Mouse (Mus musculus): ENCODE data around the gene Kcnt2. TPM values are rescaled to one million over a fixed set of nuclear protein-coding genes. Genes with fewer than 3 reads are reported as not detected.

Gene Kcnt2
- polyA plus RNA-seq, 1 experiment from 2014 or later = 1.6 TPM

GRCm38 (mm10) chr1:140548711-140549110 lies 302.8 kb downstream of the Kcnt2 start:
- DNase-seq (ENCODE audit: low spot score) (peak; percentile 57), ATAC-seq (ENCODE audit: low read depth) (no peak; the same call in 1 of the 2 replicates)
- Histone ChIP-seq H3K4me1 (ENCODE audit: control insufficient read depth, insufficient read depth, low read length) (no peaks in the 10 kb centered on the region), H3K4me2 (ENCODE audit: low read depth, low read length) (no peak overlapping the region), H3K36me3 (ENCODE audit: control insufficient read depth, insufficient read depth, low read length) (no peaks in the 10 kb centered on the region), H3K4me3 (ENCODE audit: low read depth, low read length) (no peak overlapping the region), H3K9ac (ENCODE audit: low read depth, low read length) (no peak overlapping the region), H3K27me3 (replicated peaks; ENCODE audit: control insufficient read depth, insufficient read depth, low read length) (no peaks in the 10 kb centered on the region), H3K9me3 (ENCODE audit: control insufficient read depth, low read length) (no peaks in the 10 kb centered on the region), H3K27ac (replicated peaks; ENCODE audit: low read depth, low read length) (no peak overlapping the region)

- H3K9me3 ChIP-seq (ENCODE audit: control insufficient read depth, low read length) = no peaks in the 10 kb centered on the region
- H3K9ac ChIP-seq (ENCODE audit: low read depth, low read length) = no peak overlapping the region
- no peak overlapping the region for H3K4me2 ChIP-seq (ENCODE audit: low read depth, low read length)
- H3K36me3 ChIP-seq (ENCODE audit: control insufficient read depth, insufficient read depth, low read length) = no peaks in the 10 kb centered on the region
- H3K4me3 ChIP-seq (ENCODE audit: low read depth, low read length) = no peak overlapping the region
- ATAC-seq (ENCODE audit: low read depth) = no peak
- DNase-seq (ENCODE audit: low spot score) = no peak
- no peak overlapping the region for H3K27ac ChIP-seq (replicated peaks; ENCODE audit: low read depth, low read length)
- H3K27me3 ChIP-seq (replicated peaks; ENCODE audit: control insufficient read depth, insufficient read depth, low read length) = no peaks in the 10 kb centered on the region
- no peaks in the 10 kb centered on the region for H3K4me1 ChIP-seq (ENCODE audit: control insufficient read depth, insufficient read depth, low read length)
Observed at GRCm38 (mm10) chr1:140560801-140561200, 314.8 kb downstream of the Kcnt2 start.

- 45% methylated on average over 7 of the region's 7 CpGs for WGBS
- Histone ChIP-seq H3K4me3 (ENCODE audit: low read depth, low read length) (no peak overlapping the region), H3K9ac (ENCODE audit: low read depth, low read length) (no peak overlapping the region), H3K27me3 (replicated peaks; ENCODE audit: control insufficient read depth, insufficient read depth, low read length) (no peaks in the 10 kb centered on the region), H3K36me3 (ENCODE audit: control insufficient read depth, insufficient read depth, low read length) (no peaks in the 10 kb centered on the region), H3K4me1 (ENCODE audit: control insufficient read depth, insufficient read depth, low read length) (no peaks in the 10 kb centered on the region), H3K4me2 (ENCODE audit: low read depth, low read length) (no peak overlapping the region), H3K27ac (replicated peaks; ENCODE audit: low read depth, low read length) (no peak overlapping the region), H3K9me3 (ENCODE audit: control insufficient read depth, low read length) (no peaks in the 10 kb centered on the region)
- ATAC-seq (ENCODE audit: low read depth) (no peak), DNase-seq (ENCODE audit: low spot score) (no peak)
Observed at GRCm38 (mm10) chr1:140572141-140572540, 326.2 kb downstream of the Kcnt2 start.

GRCm38 (mm10) chr1:140578607-140579006 lies 332.6 kb downstream of the Kcnt2 start:
- Histone ChIP-seq H3K9me3 (ENCODE audit: control insufficient read depth, low read length) (no peaks in the 10 kb centered on the region), H3K9ac (ENCODE audit: low read depth, low read length) (no peak overlapping the region), H3K36me3 (ENCODE audit: control insufficient read depth, insufficient read depth, low read length) (no peaks in the 10 kb centered on the region), H3K27me3 (replicated peaks; ENCODE audit: control insufficient read depth, insufficient read depth, low read length) (no peaks in the 10 kb centered on the region), H3K4me3 (ENCODE audit: low read depth, low read length) (no peak overlapping the region), H3K27ac (replicated peaks; ENCODE audit: low read depth, low read length) (no peak overlapping the region), H3K4me2 (ENCODE audit: low read depth, low read length) (no peak overlapping the region), H3K4me1 (ENCODE audit: control insufficient read depth, insufficient read depth, low read length) (no peaks in the 10 kb centered on the region)
- ATAC-seq (ENCODE audit: low read depth) (no peak), DNase-seq (ENCODE audit: low spot score) (no peak)
- 83% methylated on average over 3 of the region's 3 CpGs for WGBS

GRCm38 (mm10) chr1:140588302-140588701 lies 342.3 kb downstream of the Kcnt2 start:
- H3K27me3 ChIP-seq (replicated peaks; ENCODE audit: control insufficient read depth, insufficient read depth, low read length) = no peaks in the 10 kb centered on the region
- no peaks in the 10 kb centered on the region for H3K36me3 ChIP-seq (ENCODE audit: control insufficient read depth, insufficient read depth, low read length)
- ATAC-seq (ENCODE audit: low read depth) (no peak), DNase-seq (ENCODE audit: low spot score) (no peak)
- no peak overlapping the region for H3K4me2 ChIP-seq (ENCODE audit: low read depth, low read length)
- no peaks in the 10 kb centered on the region for H3K4me1 ChIP-seq (ENCODE audit: control insufficient read depth, insufficient read depth, low read length)
- no peaks in the 10 kb centered on the region for H3K9me3 ChIP-seq (ENCODE audit: control insufficient read depth, low read length)
- WGBS = 67% methylated on average over 3 of the region's 3 CpGs
- H3K9ac ChIP-seq (ENCODE audit: low read depth, low read length) = no peak overlapping the region
- no peak overlapping the region for H3K27ac ChIP-seq (replicated peaks; ENCODE audit: low read depth, low read length)
- no peak overlapping the region for H3K4me3 ChIP-seq (ENCODE audit: low read depth, low read length)

- H3K27me3 ChIP-seq (replicated peaks; ENCODE audit: control insufficient read depth, insufficient read depth, low read length) = no peaks in the 10 kb centered on the region
- no peak overlapping the region for H3K27ac ChIP-seq (replicated peaks; ENCODE audit: low read depth, low read length)
- H3K4me1 ChIP-seq (ENCODE audit: control insufficient read depth, insufficient read depth, low read length) = no peaks in the 10 kb centered on the region
- H3K9ac ChIP-seq (ENCODE audit: low read depth, low read length) = no peak overlapping the region
- no peak for ATAC-seq (ENCODE audit: low read depth)
- no peak overlapping the region for H3K4me2 ChIP-seq (ENCODE audit: low read depth, low read length)
- WGBS = 84% methylated on average over 4 of the region's 4 CpGs
- no peak overlapping the region for H3K4me3 ChIP-seq (ENCODE audit: low read depth, low read length)
- H3K36me3 ChIP-seq (ENCODE audit: control insufficient read depth, insufficient read depth, low read length) = no peaks in the 10 kb centered on the region
- H3K9me3 ChIP-seq (ENCODE audit: control insufficient read depth, low read length) = no peaks in the 10 kb centered on the region
- DNase-seq (ENCODE audit: low spot score) = no peak
Observed at GRCm38 (mm10) chr1:140608765-140609297, 362.9 kb downstream of the Kcnt2 start.

GRCm38 (mm10) chr1:140613101-140613500 lies 367.1 kb downstream of the Kcnt2 start:
- 41% methylated on average over 1 of the region's 1 CpGs for WGBS
- ATAC-seq (ENCODE audit: low read depth) = no peak
- Histone ChIP-seq H3K27ac (replicated peaks; ENCODE audit: low read depth, low read length) (no peak overlapping the region), H3K27me3 (replicated peaks; ENCODE audit: control insufficient read depth, insufficient read depth, low read length) (no peaks in the 10 kb centered on the region), H3K4me1 (ENCODE audit: control insufficient read depth, insufficient read depth, low read length) (no peaks in the 10 kb centered on the region), H3K4me2 (ENCODE audit: low read depth, low read length) (no peak overlapping the region), H3K9ac (ENCODE audit: low read depth, low read length) (no peak overlapping the region), H3K36me3 (ENCODE audit: control insufficient read depth, insufficient read depth, low read length) (no peaks in the 10 kb centered on the region), H3K4me3 (ENCODE audit: low read depth, low read length) (no peak overlapping the region), H3K9me3 (ENCODE audit: control insufficient read depth, low read length) (no peaks in the 10 kb centered on the region)
- no peak for DNase-seq (ENCODE audit: low spot score)

GRCm38 (mm10) chr1:140614840-140615239 lies 368.9 kb downstream of the Kcnt2 start:
- no peak for DNase-seq (ENCODE audit: low spot score)
- H3K36me3 ChIP-seq (ENCODE audit: control insufficient read depth, insufficient read depth, low read length) = no peaks in the 10 kb centered on the region
- H3K4me1 ChIP-seq (ENCODE audit: control insufficient read depth, insufficient read depth, low read length) = no peaks in the 10 kb centered on the region
- ATAC-seq (ENCODE audit: low read depth) = no peak
- no peak overlapping the region for H3K9ac ChIP-seq (ENCODE audit: low read depth, low read length)
- no peak overlapping the region for H3K27ac ChIP-seq (replicated peaks; ENCODE audit: low read depth, low read length)
- H3K9me3 ChIP-seq (ENCODE audit: control insufficient read depth, low read length) = no peaks in the 10 kb centered on the region
- no peaks in the 10 kb centered on the region for H3K27me3 ChIP-seq (replicated peaks; ENCODE audit: control insufficient read depth, insufficient read depth, low read length)
- no peak overlapping the region for H3K4me2 ChIP-seq (ENCODE audit: low read depth, low read length)
- WGBS = 81% methylated on average over 2 of the region's 2 CpGs
- no peak overlapping the region for H3K4me3 ChIP-seq (ENCODE audit: low read depth, low read length)

GRCm38 (mm10) chr1:140618164-140618563 lies 372.2 kb downstream of the Kcnt2 start:
- Histone ChIP-seq H3K4me1 (ENCODE audit: control insufficient read depth, insufficient read depth, low read length) (no peaks in the 10 kb centered on the region), H3K4me3 (ENCODE audit: low read depth, low read length) (no peak overlapping the region), H3K9me3 (ENCODE audit: control insufficient read depth, low read length) (no peaks in the 10 kb centered on the region), H3K27me3 (replicated peaks; ENCODE audit: control insufficient read depth, insufficient read depth, low read length) (no peaks in the 10 kb centered on the region), H3K4me2 (ENCODE audit: low read depth, low read length) (no peak overlapping the region), H3K36me3 (ENCODE audit: control insufficient read depth, insufficient read depth, low read length) (no peaks in the 10 kb centered on the region), H3K27ac (replicated peaks; ENCODE audit: low read depth, low read length) (no peak overlapping the region), H3K9ac (ENCODE audit: low read depth, low read length) (no peak overlapping the region)
- ATAC-seq (ENCODE audit: low read depth) (no peak), DNase-seq (ENCODE audit: low spot score) (no peak)

All from embryonic facial prominence, embryonic 14.5 days (tissue).